Mouse (Mus musculus) adrenal gland, postnatal 4 days (tissue): ENCODE measurements at regions not wholly inside any gene's neighbourhood (a gene's known extent, or its start where the extent isn't known, plus 50 kb on each side); places are given as distances from the start of the nearest gene placed in this dataset.

Experiments used
- DNase-seq, 2 experiments: peaks; one replicate each; pipeline ENCODE4 v3.0.0; 2021 to 2022; ENCODE audit warnings: low spot score in 2 of 2, mixed read lengths in 2 of 2

GRCm38 (mm10) chr3:14381421-14381992, 99.0 kb upstream of the Slc7a12 start:
- DNase-seq: peak; percentile 15 to 17

- DNase-seq: no peak
These were observed 89.8 kb upstream of the Slc7a12 start for GRCm38 (mm10) chr3:14390656-14391055.

DNA sequence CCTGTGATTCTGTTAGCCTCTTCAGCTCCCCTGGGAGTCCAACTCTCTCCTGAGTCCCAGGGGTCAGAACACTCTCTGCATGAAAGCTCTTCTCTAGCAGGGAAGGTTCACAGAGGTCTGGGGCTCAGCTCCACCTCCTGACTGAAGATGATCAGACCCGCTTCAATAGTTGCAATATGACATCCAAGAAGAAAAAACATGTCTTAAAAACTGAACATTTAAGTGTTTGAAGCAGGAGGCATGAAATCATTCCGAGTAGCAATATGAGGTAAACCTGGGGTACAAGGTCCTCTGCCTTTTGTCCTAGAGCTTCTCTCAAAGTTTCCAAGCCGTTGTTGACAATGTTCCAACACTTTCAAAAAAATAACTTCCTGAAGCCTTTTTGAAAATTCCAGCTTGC, 81.8 kb upstream of the Slc7a12 start:
- DNase-seq: no peak

DNA sequence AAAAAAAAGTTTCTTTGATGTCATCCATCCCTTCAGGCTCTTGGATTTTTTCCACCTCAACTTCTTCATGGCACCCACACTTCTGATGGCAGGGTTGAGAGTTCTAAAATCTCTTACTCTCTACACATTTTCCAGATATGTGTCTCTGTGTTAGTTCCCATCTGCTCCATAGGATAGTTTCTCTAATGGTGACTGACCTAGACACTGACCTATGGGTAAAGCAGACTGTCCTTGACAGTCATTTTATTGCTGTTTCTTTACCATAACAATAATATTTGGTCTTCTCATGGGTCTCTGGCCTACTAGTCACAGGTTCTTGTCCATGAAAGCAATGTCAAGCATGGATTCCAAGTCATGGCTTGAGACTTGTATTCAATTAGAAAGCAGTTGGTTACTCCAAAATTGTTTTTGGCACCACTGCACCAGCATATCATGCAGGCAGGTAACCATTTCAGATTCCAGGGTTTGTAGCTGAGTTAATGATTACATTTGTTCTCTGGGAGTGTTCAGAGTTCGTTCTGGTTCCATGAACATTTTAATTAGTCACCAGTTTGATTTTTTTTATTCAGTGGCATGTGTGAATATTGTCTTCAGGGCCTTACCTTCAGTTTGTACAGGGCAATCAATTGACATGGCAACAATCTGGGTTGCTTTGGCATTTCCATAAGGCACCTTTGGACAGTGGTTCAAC, 71.9 kb upstream of the Slc7a12 start:
- no peak for DNase-seq
